Mouse (Mus musculus) neural tube, embryonic 13.5 days (tissue): Measurements from ENCODE around the gene R3hdm4. TPM values are rescaled to one million over a fixed set of nuclear protein-coding genes. Genes with fewer than 3 reads are reported as not detected.

ENCODE experiments used
- ATAC-seq: fragments of 200-750 bp; cut with Nextera tagmentation; 2 replicates; pipeline ENCODE4 v1.8.0; 2017; ENCODE audit warnings: low read depth, mild to moderate bottlenecking, moderate TSS enrichment, moderate library complexity
- H3K27ac ChIP-seq: fragments of 300-500 bp; sonication (generic); replicated peaks from 2 replicates; pipeline ENCODE4 v1.5.1; 2015; ENCODE audit warnings: moderate library complexity, mild to moderate bottlenecking, inconsistent platforms
- H3K27me3 ChIP-seq: fragments of 300-500 bp; sonication (generic); 2 replicates; pipeline ENCODE4 v1.6.1; 2015; ENCODE audit warnings: mild to moderate bottlenecking, inconsistent platforms
- H3K36me3 ChIP-seq: fragments of 300-500 bp; sonication (generic); 2 replicates; pipeline ENCODE4 v1.6.1; 2015; ENCODE audit warnings: mild to moderate bottlenecking, inconsistent platforms
- H3K4me1 ChIP-seq: fragments of 300-500 bp; sonication (generic); replicated peaks from 2 replicates; pipeline ENCODE4 v1.6.1; 2015; ENCODE audit warnings: inconsistent platforms
- H3K4me2 ChIP-seq: fragments of 300-500 bp; sonication (generic); 2 replicates; pipeline ENCODE4 v1.6.1; 2015; ENCODE audit warnings: inconsistent platforms, mild to moderate bottlenecking, moderate library complexity
- H3K4me3 ChIP-seq: fragments of 300-500 bp; sonication (generic); 2 replicates; pipeline ENCODE4 v1.5.1; 2015; ENCODE audit warnings: mild to moderate bottlenecking, inconsistent platforms
- H3K9ac ChIP-seq: fragments of 300-500 bp; sonication (generic); 2 replicates; pipeline ENCODE4 v1.6.1; 2015; ENCODE audit warnings: moderate library complexity, mild to moderate bottlenecking, inconsistent platforms
- H3K9me3 ChIP-seq: fragments of 300-500 bp; sonication (generic); 2 replicates; pipeline ENCODE4 v1.6.1; 2016; ENCODE audit warnings: inconsistent platforms
- WGBS: fragments of 180-500 bp; shearing (Covaris S2); methylation state at CpG from one replicate; pipeline ENCODE4 v1.1.7; 2015; 5-methylcytosine and 5-hydroxymethylcytosine counted together
- polyA plus RNA-seq: library from polyadenylated mRNA; unstranded; fragments of >200 nt; fragmentation: Nextera tagmentation; extraction: Ambion mirVana; gene quantifications from 2 replicates; pipeline ENCODE4 v1.2.1, GENCODE M21; 2015

Gene R3hdm4
- polyA plus RNA-seq, 1 experiment from 2014 or later: 249 TPM

GRCm38 (mm10) chr10:79872862-79873261, 48.1 kb downstream of the R3hdm4 start:
- WGBS: 44% methylated on average over 3 of the region's 3 CpGs
- Histone ChIP-seq H3K4me3 (peak overlapping the region; percentile 66), H3K9ac (peak overlapping the region; percentile 97), H3K4me2 (peak overlapping the region; percentile 92), H3K9me3 (no peaks in the 10 kb centered on the region), H3K36me3 (peaks cover 34% of the 10 kb centered on the region), H3K4me1 (peaks cover 65% of the 10 kb centered on the region), H3K27me3 (no peaks in the 10 kb centered on the region), H3K27ac (peak overlapping the region; percentile 94)
- ATAC-seq: no peak

GRCm38 (mm10) chr10:79871845-79872244, 49.2 kb downstream of the R3hdm4 start:
- Histone ChIP-seq H3K27me3 (no peaks in the 10 kb centered on the region), H3K36me3 (peaks cover 41% of the 10 kb centered on the region), H3K9ac (peak overlapping the region; percentile 97), H3K4me1 (peaks cover 73% of the 10 kb centered on the region), H3K9me3 (no peaks in the 10 kb centered on the region), H3K4me3 (peak overlapping the region; percentile 66), H3K27ac (no peak overlapping the region), H3K4me2 (peak overlapping the region; percentile 92)
- WGBS: 82% methylated on average over 8 of the region's 8 CpGs
- ATAC-seq: no peak

- 78% methylated on average over 11 of the region's 11 CpGs for WGBS
- no peak overlapping the region for H3K4me2 ChIP-seq
- no peak for ATAC-seq
- H3K9me3 ChIP-seq: no peaks in the 10 kb centered on the region
- H3K4me1 ChIP-seq: peaks cover 78% of the 10 kb centered on the region
- H3K27ac ChIP-seq: no peak overlapping the region
- H3K4me3 ChIP-seq: no peak overlapping the region
- H3K9ac ChIP-seq: peak overlapping the region; percentile 26; the same call in 1 of the 2 replicates
- H3K27me3 ChIP-seq: no peaks in the 10 kb centered on the region
- H3K36me3 ChIP-seq: peaks cover 88% of the 10 kb centered on the region
Observed at GRCm38 (mm10) chr10:79866601-79867000, 54.4 kb downstream of the R3hdm4 start.

- WGBS: 74% methylated on average over 19 of the region's 19 CpGs
- peak overlapping the region; percentile 19; the same call in 1 of the 2 replicates for H3K27ac ChIP-seq
Observed at GRCm38 (mm10) chr10:79865801-79866295, 55.2 kb downstream of the R3hdm4 start.

GRCm38 (mm10) chr10:79865189-79865601, 55.8 kb downstream of the R3hdm4 start:
- peak overlapping the region; percentile 15 for H3K27ac ChIP-seq
- 67% methylated on average over 12 of the region's 12 CpGs for WGBS
- no peak for ATAC-seq
- H3K36me3 ChIP-seq: peaks cover 90% of the 10 kb centered on the region
- no peak overlapping the region for H3K4me2 ChIP-seq
- H3K27me3 ChIP-seq: no peaks in the 10 kb centered on the region
- H3K4me3 ChIP-seq: no peak overlapping the region
- no peak overlapping the region for H3K9ac ChIP-seq
- peaks cover 78% of the 10 kb centered on the region for H3K4me1 ChIP-seq
- H3K9me3 ChIP-seq: no peaks in the 10 kb centered on the region

More at GRCm38 (mm10) chr10:79865801-79866295, 55.2 kb downstream of the R3hdm4 start:
- H3K27me3 ChIP-seq: no peaks in the 10 kb centered on the region
- no peak overlapping the region for H3K4me3 ChIP-seq
- H3K36me3 ChIP-seq: peaks cover 88% of the 10 kb centered on the region
- no peak for ATAC-seq
- H3K4me2 ChIP-seq: no peak overlapping the region
- H3K4me1 ChIP-seq: peaks cover 77% of the 10 kb centered on the region
- no peak overlapping the region; the same call in 1 of the 2 replicates for H3K9ac ChIP-seq
- H3K9me3 ChIP-seq: no peaks in the 10 kb centered on the region

- H3K9ac ChIP-seq: 0 out of 2 replicates have a peak overlapping the region, but pooled peaks have one; percentile 23
- WGBS: 51% methylated on average over 10 of the region's 10 CpGs
- peaks cover 90% of the 10 kb centered on the region for H3K36me3 ChIP-seq
- no peak overlapping the region for H3K4me3 ChIP-seq
- H3K4me1 ChIP-seq: peaks cover 75% of the 10 kb centered on the region
- no peaks in the 10 kb centered on the region for H3K27me3 ChIP-seq
- H3K9me3 ChIP-seq: no peaks in the 10 kb centered on the region
- H3K27ac ChIP-seq: peak overlapping the region; percentile 24
- H3K4me2 ChIP-seq: no peak overlapping the region
- 0 out of 2 replicates have a peak, but pooled peaks have one; percentile 24 for ATAC-seq
Observed at GRCm38 (mm10) chr10:79864351-79865188, 56.4 kb downstream of the R3hdm4 start.

GRCm38 (mm10) chr10:79862925-79863324, 58.1 kb downstream of the R3hdm4 start:
- H3K4me3 ChIP-seq: no peak overlapping the region
- H3K9me3 ChIP-seq: no peaks in the 10 kb centered on the region
- H3K4me2 ChIP-seq: no peak overlapping the region
- H3K4me1 ChIP-seq: peaks cover 77% of the 10 kb centered on the region
- peaks cover 93% of the 10 kb centered on the region for H3K36me3 ChIP-seq
- ATAC-seq: no peak
- H3K9ac ChIP-seq: no peak overlapping the region
- 0 out of 2 replicates have a peak overlapping the region, but pooled peaks have one; percentile 42 for H3K27ac ChIP-seq
- WGBS: 76% methylated on average over 10 of the region's 10 CpGs
- no peaks in the 10 kb centered on the region for H3K27me3 ChIP-seq

GRCm38 (mm10) chr10:79862049-79862788, 58.8 kb downstream of the R3hdm4 start:
- H3K36me3 ChIP-seq: peaks cover 93% of the 10 kb centered on the region
- no peaks in the 10 kb centered on the region for H3K27me3 ChIP-seq
- 76% methylated on average over 23 of the region's 23 CpGs for WGBS
- no peak overlapping the region for H3K4me2 ChIP-seq
- no peak overlapping the region for H3K9ac ChIP-seq
- ATAC-seq: no peak
- peak overlapping the region; percentile 42 for H3K27ac ChIP-seq
- no peak overlapping the region for H3K4me3 ChIP-seq
- H3K9me3 ChIP-seq: no peaks in the 10 kb centered on the region
- peaks cover 80% of the 10 kb centered on the region for H3K4me1 ChIP-seq

- H3K4me3 ChIP-seq: no peak overlapping the region
- no peaks in the 10 kb centered on the region for H3K27me3 ChIP-seq
- peaks cover 93% of the 10 kb centered on the region for H3K36me3 ChIP-seq
- no peak for ATAC-seq
- no peaks in the 10 kb centered on the region for H3K9me3 ChIP-seq
- 75% methylated on average over 25 of the region's 25 CpGs for whole genome bisulfite sequencing
- H3K9ac ChIP-seq: no peak overlapping the region
- H3K4me2 ChIP-seq: no peak overlapping the region
- H3K27ac ChIP-seq: peak overlapping the region; percentile 42
- H3K4me1 ChIP-seq: peaks cover 80% of the 10 kb centered on the region
Observed at GRCm38 (mm10) chr10:79861230-79862048, 59.6 kb downstream of the R3hdm4 start.

GRCm38 (mm10) chr10:79860079-79860911, 60.7 kb downstream of the R3hdm4 start:
- peaks cover 79% of the 10 kb centered on the region for H3K4me1 ChIP-seq
- H3K9me3 ChIP-seq: no peaks in the 10 kb centered on the region
- no peaks in the 10 kb centered on the region for H3K27me3 ChIP-seq
- H3K36me3 ChIP-seq: peaks cover 83% of the 10 kb centered on the region
- no peak overlapping the region for H3K4me2 ChIP-seq
- peak overlapping the region; percentile 14; the same call in 1 of the 2 replicates for H3K27ac ChIP-seq
- H3K9ac ChIP-seq: no peak overlapping the region; the same call in 1 of the 2 replicates
- no peak overlapping the region for H3K4me3 ChIP-seq
- WGBS: 95% methylated on average over 26 of the region's 26 CpGs
- no peak for ATAC-seq
